Mouse (Mus musculus) forebrain, embryonic 15.5 days (tissue): ENCODE data around the gene Pogk. TPM values are rescaled to one million over a fixed set of nuclear protein-coding genes. Genes with fewer than 3 reads are reported as not detected.

Source experiments
- ATAC-seq: fragments of 200-750 bp; cut with Nextera tagmentation; replicated peaks from 2 replicates; pipeline ENCODE4 v1.8.0; 2017; ENCODE audit warnings: mild to moderate bottlenecking, moderate TSS enrichment, moderate library complexity
- H3K27ac ChIP-seq: fragments of 300-500 bp; sonication (generic); replicated peaks from 2 replicates; pipeline ENCODE4 v1.5.1; 2015; ENCODE audit warnings: mild to moderate bottlenecking, inconsistent platforms
- H3K27me3 ChIP-seq: fragments of 300-500 bp; sonication (generic); 2 replicates; pipeline ENCODE4 v1.6.1; 2015; ENCODE audit warnings: inconsistent platforms
- H3K36me3 ChIP-seq: fragments of 300-500 bp; sonication (generic); 2 replicates; pipeline ENCODE4 v1.6.1; 2015; ENCODE audit warnings: mild to moderate bottlenecking, inconsistent platforms
- H3K4me1 ChIP-seq: fragments of 300-500 bp; sonication (generic); 2 replicates; pipeline ENCODE4 v1.6.1; 2015; ENCODE audit warnings: inconsistent platforms
- H3K4me2 ChIP-seq: fragments of 300-500 bp; sonication (generic); replicated peaks from 2 replicates; pipeline ENCODE4 v1.6.1; 2015; ENCODE audit warnings: mild to moderate bottlenecking, inconsistent platforms
- H3K4me3 ChIP-seq: fragments of 300-500 bp; sonication (generic); 2 replicates; pipeline ENCODE4 v1.5.1; 2015; ENCODE audit warnings: mild to moderate bottlenecking, inconsistent platforms
- H3K9ac ChIP-seq: fragments of 300-500 bp; sonication (generic); replicated peaks from 2 replicates; pipeline ENCODE4 v1.6.1; 2015; ENCODE audit warnings: mild to moderate bottlenecking, inconsistent platforms
- H3K9me3 ChIP-seq: fragments of 300-500 bp; sonication (generic); 2 replicates; pipeline ENCODE4 v1.6.1; 2016; ENCODE audit warnings: inconsistent platforms
- WGBS: fragments of 180-500 bp; shearing (Covaris S2); methylation state at CpG from one replicate; pipeline ENCODE4 v1.1.7; 2015; ENCODE audit warnings: mixed read lengths; 5-methylcytosine and 5-hydroxymethylcytosine counted together
- polyA plus RNA-seq: library from polyadenylated mRNA; unstranded; fragments of >200 nt; fragmentation: Nextera tagmentation; extraction: Ambion mirVana; gene quantifications from 2 replicates; pipeline ENCODE4 v1.2.1, GENCODE M21; 2015

Gene Pogk
- polyA plus RNA-seq, 1 experiment from 2014 or later, result 42.0 TPM

DNA sequence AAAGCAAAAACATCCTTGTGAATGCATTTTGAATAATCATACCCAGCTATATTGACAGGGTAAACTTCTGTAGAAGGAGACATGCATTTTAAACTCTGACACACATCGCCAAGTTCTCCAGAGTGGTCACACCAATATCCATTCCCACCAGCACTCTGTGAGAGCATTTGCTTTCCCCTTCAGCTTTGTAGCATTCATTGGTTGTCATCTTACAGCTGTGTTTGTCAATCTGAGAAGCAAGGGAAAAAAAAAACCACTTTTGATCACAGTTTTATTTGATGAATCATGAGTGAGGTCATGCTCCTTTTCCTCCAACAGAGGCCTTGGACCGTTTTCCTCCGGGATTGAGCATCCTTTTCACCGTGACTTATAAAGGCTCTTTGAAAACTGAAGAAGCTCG lies 66.1 kb downstream of the Pogk start:
- H3K27me3 ChIP-seq, result no peaks in the 10 kb centered on the region
- H3K4me1 ChIP-seq, result peaks cover 15% of the 10 kb centered on the region
- no peak overlapping the region for H3K9ac ChIP-seq
- no peaks in the 10 kb centered on the region for H3K36me3 ChIP-seq
- WGBS, result 35% methylated on average over 5 of the region's 5 CpGs
- no peak for ATAC-seq
- H3K4me2 ChIP-seq, result no peak overlapping the region
- H3K9me3 ChIP-seq, result no peaks in the 10 kb centered on the region
- H3K27ac ChIP-seq, result no peak overlapping the region
- no peak overlapping the region for H3K4me3 ChIP-seq

DNA sequence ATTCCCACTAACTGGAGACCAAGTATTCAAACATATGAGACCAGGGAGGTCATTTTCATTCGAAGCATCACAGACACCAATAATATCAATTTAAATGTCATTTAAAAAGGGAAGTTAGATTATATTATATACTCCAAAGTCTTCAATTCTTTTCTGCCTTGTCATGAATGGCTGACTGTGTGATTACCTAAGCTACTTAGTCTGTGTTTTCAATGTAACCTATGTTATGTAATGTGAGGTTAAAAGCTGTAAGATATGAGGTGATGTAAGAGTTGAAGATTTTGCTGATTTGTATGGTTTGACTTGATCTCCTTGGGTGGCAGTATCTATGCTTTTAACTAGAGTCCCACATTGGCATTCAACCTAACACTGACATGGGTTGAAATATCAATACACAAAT lies 67.1 kb downstream of the Pogk start:
- Histone ChIP-seq H3K27ac (no peak overlapping the region), H3K4me1 (peaks cover 15% of the 10 kb centered on the region), H3K9me3 (no peaks in the 10 kb centered on the region), H3K4me3 (no peak overlapping the region), H3K9ac (no peak overlapping the region), H3K4me2 (no peak overlapping the region), H3K36me3 (no peaks in the 10 kb centered on the region), H3K27me3 (no peaks in the 10 kb centered on the region)
- WGBS, result 95% methylated on average over 1 of the region's 1 CpGs
- no peak for ATAC-seq

DNA sequence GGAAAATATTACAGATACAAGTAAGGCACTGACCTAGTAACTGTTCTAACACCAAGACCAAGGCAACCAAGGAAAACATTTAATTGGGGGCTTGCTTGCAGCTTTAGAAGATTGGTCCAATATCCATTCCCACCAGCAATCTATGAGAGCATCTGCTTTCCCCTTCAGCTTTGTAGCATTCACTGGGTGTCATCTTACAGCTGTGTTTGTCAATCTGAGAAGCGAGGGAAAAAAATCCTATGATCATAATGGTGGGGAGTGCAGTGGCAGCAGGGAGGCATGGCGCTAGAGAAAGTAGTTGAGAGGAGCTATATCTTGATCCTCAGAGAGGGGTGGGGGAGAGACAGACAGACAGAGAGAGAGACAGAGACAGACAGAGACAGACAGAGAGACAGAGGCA lies 67.6 kb downstream of the Pogk start:
- Histone ChIP-seq H3K4me2 (no peak overlapping the region), H3K4me3 (no peak overlapping the region), H3K9ac (no peak overlapping the region), H3K27ac (no peak overlapping the region), H3K9me3 (no peaks in the 10 kb centered on the region), H3K4me1 (peaks cover 15% of the 10 kb centered on the region), H3K36me3 (no peaks in the 10 kb centered on the region), H3K27me3 (no peaks in the 10 kb centered on the region)
- 91% methylated on average over 2 of the region's 2 CpGs for WGBS
- ATAC-seq, result no peak

DNA sequence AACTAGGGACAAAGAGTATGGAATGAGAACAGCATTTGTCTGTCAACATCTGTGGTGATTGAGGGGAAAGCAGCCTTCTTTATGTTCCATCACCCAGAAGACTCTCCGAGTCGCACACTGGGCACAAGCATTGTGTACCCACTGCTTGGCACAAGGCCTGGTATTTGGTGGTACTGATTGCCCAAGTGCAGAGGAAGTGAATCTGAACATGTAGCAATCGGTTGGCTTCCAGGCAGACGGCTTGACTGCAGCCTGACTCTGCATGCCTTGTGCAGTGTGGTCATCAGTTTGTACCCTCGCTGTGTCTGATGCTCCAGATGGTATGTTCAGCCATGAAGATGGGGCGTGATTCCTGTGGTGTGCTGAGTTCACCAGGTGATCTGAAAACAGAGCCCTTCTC lies 70.6 kb downstream of the Pogk start:
- H3K27me3 ChIP-seq, result no peaks in the 10 kb centered on the region
- H3K27ac ChIP-seq, result no peak overlapping the region
- peaks cover 8% of the 10 kb centered on the region for H3K4me1 ChIP-seq
- no peaks in the 10 kb centered on the region for H3K9me3 ChIP-seq
- H3K4me2 ChIP-seq, result no peak overlapping the region
- no peak for ATAC-seq
- H3K36me3 ChIP-seq, result no peaks in the 10 kb centered on the region
- WGBS, result 79% methylated on average over 6 of the region's 6 CpGs
- H3K4me3 ChIP-seq, result no peak overlapping the region
- H3K9ac ChIP-seq, result no peak overlapping the region

Other genes with a start within 250 kb of the Pogk start
- 0.11 TPM in 1 of 2 replicates, not detected in the other for gene Mael, start 171.1 kb downstream of the Pogk start, polyA plus RNA-seq
- 3.5 TPM in 2 replicates for gene Ildr2, start 155.7 kb downstream of the Pogk start, polyA plus RNA-seq
- 94.6 and 101 TPM in 2 replicates for gene Tada1, start 30.8 kb downstream of the Pogk start, polyA plus RNA-seq
- gene Gm4846, start 87.7 kb upstream of the Pogk start, polyA plus RNA-seq, result not detected in 2 replicates
- not detected in 2 replicates for gene Gm4847, start 237.8 kb upstream of the Pogk start, polyA plus RNA-seq